In the genomic region with DNA sequence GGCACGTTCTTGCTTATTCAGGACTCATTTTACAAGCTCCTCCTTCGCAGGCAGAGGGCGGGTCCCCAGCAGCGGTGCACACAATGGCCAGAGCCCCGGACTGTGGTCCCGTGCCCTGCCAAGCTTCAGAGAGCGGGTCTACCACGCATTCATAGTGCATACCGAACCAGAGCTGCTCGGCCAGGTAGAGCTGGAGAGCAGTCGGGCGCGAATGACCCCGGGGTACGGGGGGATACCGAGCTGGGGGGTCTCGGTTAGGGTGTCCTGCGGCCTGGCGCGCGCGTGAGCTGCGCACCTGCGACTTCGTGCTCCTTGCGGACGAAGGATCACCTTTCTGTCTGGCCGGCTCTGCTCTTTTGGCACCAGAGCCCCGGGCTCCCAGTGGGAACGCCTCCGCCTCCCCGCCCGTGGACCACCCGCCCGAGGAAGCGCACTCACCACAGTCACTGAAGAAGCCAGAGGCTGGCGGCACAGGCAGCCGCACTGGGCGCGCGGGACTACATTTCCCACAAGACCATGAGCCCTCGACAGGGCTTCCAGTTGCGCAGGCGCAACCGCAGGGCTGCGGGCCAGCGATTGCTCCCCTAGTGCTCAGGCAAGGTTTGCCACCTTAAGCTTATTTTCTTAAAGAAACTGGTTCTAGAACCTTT, we compare ENCODE assay signal across 7 mouse cellular contexts. TPM values are rescaled to one million over a fixed set of nuclear protein-coding genes. Genes with fewer than 3 reads are reported as not detected.
DNase-seq lines count a peak whose midpoint lies in the region; ATAC-seq and TF ChIP-seq lines count a peak whose summit lies in the region.

Gene Zfp2, minus strand, starts transcription at position 495 of the 650 bp plus-strand sequence.

- peak within 1 kb of the TSS; percentile 39 for H3K4me2 ChIP-seq in limb, embryonic 11.5 days (ENCODE audit: low read depth, severe bottlenecking)
- H3K4me2 ChIP-seq in midbrain, embryonic 13.5 days (replicated peaks), result peak within 1 kb of the TSS; percentile 51

- H3K4me3 ChIP-seq in embryonic facial prominence, embryonic 10.5 days, result peak within 1 kb of the TSS; percentile 87
- H3K4me3 ChIP-seq in heart, adult 2 months, result peak within 1 kb of the TSS; percentile 92
- H3K4me3 ChIP-seq in kidney, adult 2 months (ENCODE audit: insufficient read depth, low read depth, low read length), result peak within 1 kb of the TSS; percentile 82
- peak within 1 kb of the TSS; percentile 79 for H3K4me3 ChIP-seq in limb, embryonic 11.5 days (ENCODE audit: low read depth, low read length)
- H3K4me3 ChIP-seq in midbrain, embryonic 13.5 days (replicated peaks), result peak within 1 kb of the TSS; percentile 75

- TF ChIP-seq CTCF in heart, adult 2 months (IDR thresholded peaks at IDR 0.05), result peak; percentile 86
- TF ChIP-seq CTCF in kidney, adult 2 months (conservative IDR thresholded peaks at IDR 0.05; ENCODE audit: insufficient read depth, insufficient read length, low read depth, low read length), result peak; percentile 63

- DNase-seq in adrenal gland, postnatal 25 days, result peak; percentile 91
- peak; percentile 93 for DNase-seq in embryonic facial prominence, embryonic 10.5 days (ENCODE audit: low spot score)
- peak; percentile 89 to 93 for DNase-seq in heart, adult 2 months
- DNase-seq in kidney, adult 2 months, result peak; percentile 96
- DNase-seq in limb, embryonic 11.5 days (ENCODE audit: low spot score), result peak; percentile 93
- DNase-seq in spleen, adult 18-20 months, result peak; percentile 77 to 80

- H3K27me3 ChIP-seq in embryonic facial prominence, embryonic 10.5 days (replicated peaks; ENCODE audit: low read depth, poor library complexity, severe bottlenecking), result no peaks in the 10 kb centered on the region
- no peaks in the 10 kb centered on the region for H3K27me3 ChIP-seq in heart, adult 2 months (ENCODE audit: control insufficient read depth, insufficient read depth, low read length)
- H3K27me3 ChIP-seq in kidney, adult 2 months (replicated peaks; ENCODE audit: control insufficient read depth, insufficient read depth, low read length), result no peaks in the 10 kb centered on the region
- no peaks in the 10 kb centered on the region for H3K27me3 ChIP-seq in limb, embryonic 11.5 days (ENCODE audit: control insufficient read depth, insufficient read depth, low read length)
- no peaks in the 10 kb centered on the region for H3K27me3 ChIP-seq in midbrain, embryonic 13.5 days

- H3K27ac ChIP-seq in embryonic facial prominence, embryonic 10.5 days (replicated peaks), result peak within 1 kb of the TSS; percentile 94
- H3K27ac ChIP-seq in heart, adult 2 months, result peak within 1 kb of the TSS; percentile 83
- peak within 1 kb of the TSS; percentile 12 for H3K27ac ChIP-seq in kidney, adult 2 months (ENCODE audit: insufficient read depth, low read depth, low read length)
- H3K27ac ChIP-seq in limb, embryonic 11.5 days (replicated peaks; ENCODE audit: low read depth, low read length), result peak within 1 kb of the TSS; percentile 79
- peak within 1 kb of the TSS; percentile 87 for H3K27ac ChIP-seq in midbrain, embryonic 13.5 days

- ATAC-seq in limb, embryonic 11.5 days (ENCODE audit: insufficient number of reproducible peaks, low FRiP score, low TSS enrichment, low read depth), result peak; percentile 93
- ATAC-seq in midbrain, embryonic 13.5 days, result peak; percentile 99

- under 1% methylated on average over 47 of the region's 47 CpGs for WGBS in embryonic facial prominence, embryonic 10.5 days
- WGBS in heart, adult 2 months, result under 1% methylated on average over 47 of the region's 47 CpGs
- 1% methylated on average over 47 of the region's 47 CpGs for WGBS in kidney, adult 2 months
- WGBS in limb, embryonic 11.5 days, result under 1% methylated on average over 41 of the region's 47 CpGs
- under 1% methylated on average over 47 of the region's 47 CpGs for WGBS in midbrain, embryonic 13.5 days

- TF ChIP-seq POLR2A in heart, adult 2 months (IDR thresholded peaks at IDR 0.05; ENCODE audit: insufficient read depth, low read depth, low read length), result peak; percentile 56
- no peak for TF ChIP-seq POLR2A in kidney, adult 2 months (IDR thresholded peaks at IDR 0.05; ENCODE audit: low read depth, low read length)

- no peak for TF ChIP-seq EP300 in heart, adult 2 months (IDR thresholded peaks at IDR 0.05; ENCODE audit: insufficient read depth, low read depth, low read length)

- peak within 1 kb of the TSS; percentile 80 for H3K9ac ChIP-seq in heart, adult 2 months (ENCODE audit: low read depth, low read length)
- H3K9ac ChIP-seq in limb, embryonic 11.5 days (ENCODE audit: low read length), result peak within 1 kb of the TSS; percentile 93
- peak within 1 kb of the TSS; percentile 93 for H3K9ac ChIP-seq in midbrain, embryonic 13.5 days (replicated peaks)

- peaks cover 45% of the 10 kb centered on the region for H3K36me3 ChIP-seq in embryonic facial prominence, embryonic 10.5 days (replicated peaks)
- no peaks in the 10 kb centered on the region for H3K36me3 ChIP-seq in heart, adult 2 months (ENCODE audit: control insufficient read depth, insufficient read depth, low read length)
- peaks cover 3% of the 10 kb centered on the region; the same call in 1 of the 2 replicates for H3K36me3 ChIP-seq in kidney, adult 2 months (ENCODE audit: control insufficient read depth, insufficient read depth, low read length)
- H3K36me3 ChIP-seq in limb, embryonic 11.5 days (ENCODE audit: control insufficient read depth, insufficient read depth, low read length), result peaks cover 9% of the 10 kb centered on the region
- H3K36me3 ChIP-seq in midbrain, embryonic 13.5 days, result peaks cover 35% of the 10 kb centered on the region

- 0 out of 2 replicates have a peak, but pooled peaks cover 3% of the 10 kb centered on the region for H3K4me1 ChIP-seq in embryonic facial prominence, embryonic 10.5 days
- no peaks in the 10 kb centered on the region for H3K4me1 ChIP-seq in heart, adult 2 months (ENCODE audit: control insufficient read depth, insufficient read depth, low read length)
- H3K4me1 ChIP-seq in kidney, adult 2 months (ENCODE audit: control insufficient read depth, insufficient read depth, low read length), result peaks cover 3% of the 10 kb centered on the region; the same call in 1 of the 2 replicates
- no peaks in the 10 kb centered on the region for H3K4me1 ChIP-seq in limb, embryonic 11.5 days (ENCODE audit: control insufficient read depth, insufficient read depth, low read length)
- H3K4me1 ChIP-seq in midbrain, embryonic 13.5 days (replicated peaks), result peaks cover 14% of the 10 kb centered on the region

- intact Hi-C loops in heart, adult 2 months (cut with DNase I), result loop anchor here (1.0 to 5.0 kb wide), 4 partner anchors 12 to 88 kb away; partner anchors contain the start of genes Zfp354b, Zfp354c and Zfp879

- peaks cover 15% of the 10 kb centered on the region; the same call in 1 of the 2 replicates for H3K9me3 ChIP-seq in embryonic facial prominence, embryonic 10.5 days
- no peaks in the 10 kb centered on the region for H3K9me3 ChIP-seq in limb, embryonic 11.5 days (ENCODE audit: control insufficient read depth, low read length)
- peaks cover 22% of the 10 kb centered on the region for H3K9me3 ChIP-seq in midbrain, embryonic 13.5 days

- H3K79me2 ChIP-seq in heart, adult 2 months (replicated peaks; ENCODE audit: control insufficient read depth, insufficient read depth, low read length), result 0 out of 2 replicates have a peak, but pooled peaks cover 2% of the 10 kb centered on the region

RNA-seq across cellular contexts. Expression of gene Zfp2, which starts in this region (rescaled TPM):
- total RNA-seq in adrenal gland, postnatal 25 days (2021), result 7.4 and 11.2 TPM in 2 replicates
- polyA plus RNA-seq in embryonic facial prominence, embryonic 10.5 days (2016; fragmentation: Nextera tagmentation; extraction: Ambion mirVana), result 21.3 and 21.6 TPM in 2 replicates
- total RNA-seq in heart, adult 2 months (2021), result 1 to 10 TPM; 2.9 to 3.0 TPM
- polyA plus RNA-seq in heart, adult 2 months (2012; rRNA removed), result 0.78 and 3.2 TPM in 2 replicates
- polyA plus RNA-seq in kidney, adult 2 months (2012; rRNA removed), result 2.6 and 2.7 TPM in 2 replicates
- 16.6 and 21.3 TPM in 2 replicates for polyA plus RNA-seq in limb, embryonic 11.5 days (2014; fragmentation: Nextera tagmentation; extraction: Ambion mirVana)
- 51.9 and 53.2 TPM in 2 replicates for polyA plus RNA-seq in midbrain, embryonic 13.5 days (2015; fragmentation: Nextera tagmentation; extraction: Ambion mirVana)

Comparison
In these comparisons a context has a peak if more than half of its experiments do, and no peak if none do; other contexts are left out.
1. Peak in every context shown above with its lines: DNase-seq, ATAC-seq, H3K4me3 ChIP-seq and H3K27ac ChIP-seq.
2. H3K27ac ChIP-seq: peak in every context shown above with its lines; median percentile 94 in embryonic facial prominence, embryonic 10.5 days; 87 in midbrain, embryonic 13.5 days; 83 in heart, adult 2 months; 79 in limb, embryonic 11.5 days; 12 in kidney, adult 2 months.